In the genomic region with DNA sequence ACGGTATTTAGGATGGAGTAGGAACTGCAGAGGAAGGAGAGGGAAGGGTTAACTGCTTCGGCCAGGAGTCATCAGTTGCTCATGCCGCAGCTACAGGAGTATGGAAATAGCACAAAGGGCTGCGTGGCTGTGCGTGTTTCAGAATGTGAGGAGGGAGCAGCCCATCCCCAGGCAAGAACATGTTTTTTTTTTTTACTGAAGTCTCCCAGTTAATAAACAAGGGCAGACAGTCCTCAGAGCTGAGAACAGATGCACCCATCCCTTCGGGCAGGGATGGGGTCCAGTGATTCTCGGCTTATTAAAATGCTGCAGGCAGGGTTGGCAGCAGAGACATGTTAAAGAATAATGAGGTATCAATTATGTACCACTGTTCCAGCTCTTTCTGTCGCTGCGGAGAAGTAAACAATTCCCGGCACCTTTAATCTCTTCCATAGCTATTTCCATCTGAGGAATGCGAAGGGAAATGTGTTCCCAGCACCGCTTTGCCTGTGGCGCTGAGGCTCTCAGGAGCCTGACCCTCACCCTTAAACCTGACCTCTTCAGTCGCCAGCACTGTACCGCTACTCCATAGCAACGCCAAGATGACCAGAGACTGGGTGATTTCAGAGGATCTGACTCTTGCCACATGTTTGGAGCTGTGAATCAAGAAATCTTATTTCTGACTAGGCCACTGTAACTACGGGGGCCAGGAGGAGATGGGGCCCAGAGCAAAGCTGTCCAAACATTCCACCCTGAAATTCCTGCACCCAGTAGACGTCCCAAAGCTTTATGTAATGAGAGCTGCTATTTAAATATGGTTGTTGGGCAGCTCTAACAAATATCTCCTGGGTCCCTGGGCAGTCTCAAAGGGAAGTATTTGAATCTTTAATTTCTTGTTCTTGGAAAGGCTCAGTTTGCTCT, we compare ENCODE assay signal across 11 mouse cellular contexts. TPM values are rescaled to one million over a fixed set of nuclear protein-coding genes. Genes with fewer than 3 reads are reported as not detected.
DNase-seq lines count a peak whose midpoint lies in the region; ATAC-seq and TF ChIP-seq lines count a peak whose summit lies in the region.
"Had no signal": no experiment of that assay in that cellular context is flagged by ENCODE, and none has a peak within 500 bp of the region (broad histone marks: within the 10 kb centered on the region; RNA-seq: fewer than 3 reads in every experiment).

No protein-coding gene starts in this region.

- H3K36me3 ChIP-seq in hindbrain, embryonic 11.5 days (ENCODE audit: control insufficient read depth, insufficient read depth, low read length) = no peaks in the 10 kb centered on the region
- H3K36me3 ChIP-seq in midbrain, embryonic 13.5 days = peaks cover 4% of the 10 kb centered on the region
- 0 out of 2 replicates have a peak, but pooled peaks cover 2% of the 10 kb centered on the region for H3K36me3 ChIP-seq in kidney, embryonic 16.5 days (ENCODE audit: insufficient read depth, low read length)

- ATAC-seq in hindbrain, embryonic 11.5 days (ENCODE audit: low FRiP score) = peak; percentile 33; the same call in 1 of the 2 replicates
- peak; percentile 70 for ATAC-seq in midbrain, embryonic 13.5 days
- no peak for ATAC-seq in kidney, embryonic 16.5 days (ENCODE audit: low FRiP score, low TSS enrichment)
- ATAC-seq: liver, postnatal 0 days had no signal

- H3K27ac ChIP-seq in hindbrain, embryonic 11.5 days (ENCODE audit: low read depth, low read length) = peak overlapping the region; percentile 34
- H3K27ac ChIP-seq in midbrain, embryonic 13.5 days = peak overlapping the region; percentile 82
- H3K27ac ChIP-seq in cerebellum, adult 2 months (ENCODE audit: insufficient read depth, low read length) = no peak overlapping the region
- no peak overlapping the region for H3K27ac ChIP-seq in kidney, embryonic 16.5 days (ENCODE audit: low read length)
- H3K27ac ChIP-seq: left cerebral cortex, adult 2 months had no signal

- no peak overlapping the region for H3K4me3 ChIP-seq in hindbrain, embryonic 11.5 days (ENCODE audit: low read depth, low read length)
- no peak overlapping the region for H3K4me3 ChIP-seq in midbrain, embryonic 13.5 days (replicated peaks)
- no peak overlapping the region for H3K4me3 ChIP-seq in cerebellum, adult 2 months (replicated peaks; ENCODE audit: insufficient read depth, low read depth, low read length)
- no peak overlapping the region for H3K4me3 ChIP-seq in kidney, embryonic 16.5 days (ENCODE audit: low read length)
- H3K4me3 ChIP-seq: left cerebral cortex, adult 2 months had no signal

- WGBS in hindbrain, embryonic 11.5 days = 56% methylated on average over 18 of the region's 18 CpGs
- WGBS in midbrain, embryonic 13.5 days = 31% methylated on average over 18 of the region's 18 CpGs
- 64% methylated on average over 18 of the region's 18 CpGs for WGBS in cerebellum, adult 2 months
- WGBS in kidney, embryonic 16.5 days = 50% methylated on average over 18 of the region's 18 CpGs

- no peaks in the 10 kb centered on the region for H3K27me3 ChIP-seq in hindbrain, embryonic 11.5 days (ENCODE audit: control insufficient read depth, insufficient read depth, low read length)
- no peaks in the 10 kb centered on the region for H3K27me3 ChIP-seq in midbrain, embryonic 13.5 days
- H3K27me3 ChIP-seq in cerebellum, adult 2 months (ENCODE audit: control insufficient read depth, insufficient read depth, low read length) = no peaks in the 10 kb centered on the region
- no peaks in the 10 kb centered on the region for H3K27me3 ChIP-seq in kidney, embryonic 16.5 days (ENCODE audit: insufficient read depth, low read length)

- peak; percentile 24 for DNase-seq in heart, adult 11 months
- DNase-seq in heart, postnatal 36 days = no peak
- peak; percentile 80 for DNase-seq in brain, embryonic 14.5 days (ENCODE audit: low read depth)
- peak; percentile 38 for DNase-seq in hindbrain, embryonic 11.5 days (ENCODE audit: low spot score)
- no peak for DNase-seq in cerebellum, adult 2 months
- DNase-seq in thymus, postnatal 14 days = no peak
- DNase-seq: kidney, adult 11 months; liver, postnatal 0 days had no signal

- H3K4me1 ChIP-seq in hindbrain, embryonic 11.5 days (replicated peaks; ENCODE audit: control insufficient read depth, insufficient read depth, low read length) = 0 out of 2 replicates have a peak, but pooled peaks cover 5% of the 10 kb centered on the region
- H3K4me1 ChIP-seq in midbrain, embryonic 13.5 days (replicated peaks) = peaks cover 32% of the 10 kb centered on the region
- H3K4me1 ChIP-seq in cerebellum, adult 2 months (ENCODE audit: control insufficient read depth, insufficient read depth, low read length) = no peaks in the 10 kb centered on the region
- no peaks in the 10 kb centered on the region for H3K4me1 ChIP-seq in kidney, embryonic 16.5 days (ENCODE audit: insufficient read depth, low read length)

- no peak for TF ChIP-seq CTCF in brain, embryonic 14.5 days (IDR thresholded peaks at IDR 0.05; ENCODE audit: borderline replicate concordance, extremely low read depth, insufficient read depth, insufficient read length)
- TF ChIP-seq CTCF in cerebellum, adult 2 months (IDR thresholded peaks at IDR 0.05; ENCODE audit: borderline replicate concordance, insufficient read depth, low read depth, low read length) = no peak

- no peaks in the 10 kb centered on the region for H3K9me3 ChIP-seq in hindbrain, embryonic 11.5 days (ENCODE audit: control insufficient read depth, low read length)
- H3K9me3 ChIP-seq in midbrain, embryonic 13.5 days = no peaks in the 10 kb centered on the region
- no peaks in the 10 kb centered on the region for H3K9me3 ChIP-seq in kidney, embryonic 16.5 days (ENCODE audit: low read length)

- no peak for TF ChIP-seq POLR2A in brain, embryonic 14.5 days (IDR thresholded peaks at IDR 0.05; ENCODE audit: borderline replicate concordance, extremely low read depth, insufficient read depth, insufficient read length, poor library complexity, severe bottlenecking)
- TF ChIP-seq POLR2A in cerebellum, adult 2 months (IDR thresholded peaks at IDR 0.05; ENCODE audit: borderline replicate concordance, insufficient read depth, low read length) = no peak

- no peak overlapping the region for H3K9ac ChIP-seq in hindbrain, embryonic 11.5 days (ENCODE audit: low read depth, low read length)
- H3K9ac ChIP-seq in midbrain, embryonic 13.5 days (replicated peaks) = no peak overlapping the region
- no peak overlapping the region for H3K9ac ChIP-seq in kidney, embryonic 16.5 days (replicated peaks; ENCODE audit: low read length)
- H3K9ac ChIP-seq: liver, postnatal 0 days had no signal

- intact Hi-C loops in heart, postnatal 36 days (cut with DNase I) = no loop called here

- H3K4me2 ChIP-seq in hindbrain, embryonic 11.5 days (replicated peaks; ENCODE audit: low read depth, low read length) = no peak overlapping the region
- peak overlapping the region; percentile 31 for H3K4me2 ChIP-seq in midbrain, embryonic 13.5 days (replicated peaks)
- no peak overlapping the region for H3K4me2 ChIP-seq in kidney, embryonic 16.5 days (replicated peaks; ENCODE audit: low read depth, low read length)

RNA-seq across cellular contexts. Expression of a gene that starts 27.4 kb away (rescaled TPM):
- not detected for total RNA-seq in heart, postnatal 36 days (2021)
- 0.03 and 0.04 TPM in 2 replicates for polyA plus RNA-seq in brain, embryonic 14.5 days (2012; rRNA removed)
- polyA plus RNA-seq in hindbrain, embryonic 11.5 days (2014; fragmentation: Nextera tagmentation; extraction: Ambion mirVana) = 0.06 and 0.17 TPM in 2 replicates
- 0.04 and 0.19 TPM in 2 replicates for polyA plus RNA-seq in midbrain, embryonic 13.5 days (2015; fragmentation: Nextera tagmentation; extraction: Ambion mirVana)
- 26.4 and 29.5 TPM in 2 replicates for polyA plus RNA-seq in cerebellum, adult 2 months (2012; rRNA removed)
- 0.27 and 0.32 TPM in 2 replicates for polyA plus RNA-seq in kidney, embryonic 16.5 days (2015; fragmentation: Nextera tagmentation; extraction: Ambion mirVana)

Comparison
In these comparisons a context has a peak if more than half of its experiments do, and no peak if none do; other contexts are left out.
1. DNase-seq: peak in heart, adult 11 months (single experiment), brain, embryonic 14.5 days (single experiment) and hindbrain, embryonic 11.5 days (single experiment); none in heart, postnatal 36 days (0 of 2), cerebellum, adult 2 months (0 of 2) and thymus, postnatal 14 days (single experiment).
2. H3K27ac ChIP-seq: peak in hindbrain, embryonic 11.5 days (single experiment) and midbrain, embryonic 13.5 days (single experiment); none in cerebellum, adult 2 months (single experiment) and kidney, embryonic 16.5 days (single experiment).
3. RNA of a gene that starts 27.4 kb away (polyA plus RNA-seq): 26.4 to 29.5 TPM in cerebellum, adult 2 months; 0.27 to 0.32 TPM in kidney, embryonic 16.5 days, 0.04 to 0.19 TPM in midbrain, embryonic 13.5 days, 0.06 to 0.17 TPM in hindbrain, embryonic 11.5 days and 0.03 to 0.04 TPM in brain, embryonic 14.5 days; every median in the first group is over 10 times any median in the second.